Comparison of ENCODE assay signal across 43 mouse cellular contexts in the genomic region with DNA sequence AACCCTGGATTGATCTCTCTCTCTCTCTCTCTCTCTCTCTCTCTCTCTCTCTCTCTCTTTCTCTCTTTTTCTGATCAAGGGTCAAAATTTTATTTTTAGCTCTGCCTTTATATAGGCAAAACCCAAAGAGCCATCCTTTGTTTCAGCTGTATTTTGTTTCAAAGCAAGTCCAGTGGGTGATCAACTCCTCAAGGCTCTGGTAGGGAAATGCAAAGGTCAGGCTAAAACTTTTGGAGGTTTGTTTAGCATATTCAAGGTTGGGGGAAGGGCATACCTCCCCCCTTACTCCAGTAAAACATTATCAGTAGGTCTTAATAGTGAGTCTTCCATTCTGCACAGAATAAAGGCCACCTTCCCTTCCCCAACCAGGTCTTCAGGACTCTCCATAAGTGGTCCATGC. TPM values are rescaled to one million over a fixed set of nuclear protein-coding genes. Genes with fewer than 3 reads are reported as not detected.
"Had no signal": no experiment of that assay in that cellular context is flagged by ENCODE, and none has a peak within 500 bp of the region (broad histone marks: within the 10 kb centered on the region; RNA-seq: fewer than 3 reads in every experiment).

No protein-coding gene starts in this region.

- DNase-seq: gastrocnemius, postnatal 14 days; gastrocnemius, postnatal 36 days; heart, adult 11 months; heart, adult 2 months; heart, postnatal 14 days; heart, postnatal 36 days; kidney, adult 11 months; kidney, adult 2 months; kidney, adult 9 months; kidney, postnatal 14 days; kidney, postnatal 36 days; layer of hippocampus, adult 9-11 months; layer of hippocampus, postnatal 36 days; liver; liver, embryonic 13.5 days had no signal

- H3K4me2 ChIP-seq: heart, embryonic 11.5 days; heart, embryonic 13.5 days; heart, embryonic 15.5 days; hindbrain, embryonic 12.5 days; hindbrain, embryonic 14.5 days; kidney, embryonic 15.5 days; limb, embryonic 12.5 days; liver, embryonic 11.5 days; liver, embryonic 13.5 days; liver, embryonic 15.5 days had no signal

- H3K9me3 ChIP-seq: heart, embryonic 13.5 days; heart, embryonic 15.5 days; hindbrain, embryonic 10.5 days; hindbrain, embryonic 12.5 days; kidney, embryonic 15.5 days; limb, embryonic 10.5 days; limb, embryonic 12.5 days; liver, embryonic 13.5 days; liver, embryonic 15.5 days had no signal

- H3K36me3 ChIP-seq: heart, embryonic 13.5 days; heart, embryonic 15.5 days; hindbrain, embryonic 10.5 days; hindbrain, embryonic 12.5 days; kidney, embryonic 15.5 days; limb, embryonic 10.5 days; limb, embryonic 12.5 days; liver, embryonic 13.5 days; liver, embryonic 15.5 days had no signal

- H3K9ac ChIP-seq: heart, embryonic 13.5 days; heart, embryonic 15.5 days; hindbrain, embryonic 12.5 days; hindbrain, embryonic 14.5 days; kidney, embryonic 15.5 days; limb, embryonic 12.5 days; liver, embryonic 13.5 days; liver, embryonic 15.5 days had no signal

- H3K4me3 ChIP-seq: heart, adult 2 months; heart, embryonic 13.5 days; heart, embryonic 15.5 days; hindbrain, embryonic 10.5 days; hindbrain, embryonic 12.5 days; kidney, embryonic 15.5 days; limb, embryonic 10.5 days; limb, embryonic 12.5 days; liver, embryonic 13.5 days; liver, embryonic 15.5 days had no signal

- H3K4me1 ChIP-seq: heart, embryonic 13.5 days; heart, embryonic 15.5 days; hindbrain, embryonic 10.5 days; hindbrain, embryonic 12.5 days; kidney, embryonic 15.5 days; limb, embryonic 10.5 days; limb, embryonic 12.5 days; liver, embryonic 13.5 days; liver, embryonic 15.5 days had no signal

- ATAC-seq: hindbrain, embryonic 16.5 days; intestine, embryonic 16.5 days had no signal

- H3K27ac ChIP-seq: heart, adult 2 months; heart, embryonic 13.5 days; heart, embryonic 15.5 days; hindbrain, embryonic 10.5 days; hindbrain, embryonic 12.5 days; hindbrain, embryonic 14.5 days; kidney, embryonic 15.5 days; kidney, postnatal 0 days; limb, embryonic 10.5 days; limb, embryonic 12.5 days; liver, embryonic 13.5 days; liver, embryonic 15.5 days had no signal

- H3K27me3 ChIP-seq: heart, embryonic 13.5 days; heart, embryonic 15.5 days; hindbrain, embryonic 12.5 days; kidney, embryonic 15.5 days; limb, embryonic 12.5 days; liver, embryonic 13.5 days; liver, embryonic 15.5 days had no signal

RNA-seq across cellular contexts. Expression of a gene that starts 27.3 kb away (rescaled TPM):
- total RNA-seq: gastrocnemius, adult 18-20 months; gastrocnemius, adult 8-10 months; gastrocnemius, postnatal 14 days; gastrocnemius, postnatal 36 days; heart, adult 2 months; heart, postnatal 14 days; heart, postnatal 36 days; layer of hippocampus, adult 18-20 months; layer of hippocampus, postnatal 14 days; layer of hippocampus, postnatal 36 days; left cerebral cortex, postnatal 14 days had no signal
- polyA plus RNA-seq: heart, adult 2 months; heart, embryonic 11.5 days; heart, embryonic 13.5 days; heart, embryonic 15.5 days; heart, postnatal 0 days; hindbrain, embryonic 10.5 days; hindbrain, embryonic 12.5 days; hindbrain, embryonic 14.5 days; hindbrain, embryonic 16.5 days; intestine, embryonic 14.5 days; intestine, embryonic 16.5 days; kidney, embryonic 15.5 days; kidney, postnatal 0 days; large intestine, adult 2 months; limb, embryonic 10.5 days; limb, embryonic 12.5 days; liver, embryonic 11.5 days; liver, embryonic 13.5 days; liver, embryonic 15.5 days had no signal

RNA-seq across cellular contexts. Expression of a gene that starts 34.1 kb away (rescaled TPM):
- total RNA-seq: gastrocnemius, adult 18-20 months; gastrocnemius, adult 8-10 months; gastrocnemius, postnatal 14 days; gastrocnemius, postnatal 36 days; heart, adult 2 months; heart, postnatal 14 days; heart, postnatal 36 days; layer of hippocampus, adult 18-20 months; layer of hippocampus, adult 8-10 months; layer of hippocampus, postnatal 14 days; layer of hippocampus, postnatal 36 days; left cerebral cortex, adult 18-20 months; left cerebral cortex, adult 8-10 months; left cerebral cortex, postnatal 14 days; left cerebral cortex, postnatal 36 days had no signal
- polyA plus RNA-seq: gonadal fat pad, adult 2 months; heart, adult 2 months; heart, embryonic 11.5 days; heart, embryonic 13.5 days; heart, embryonic 15.5 days; heart, postnatal 0 days; hindbrain, embryonic 10.5 days; hindbrain, embryonic 12.5 days; hindbrain, embryonic 14.5 days; hindbrain, embryonic 16.5 days; intestine, embryonic 14.5 days; intestine, embryonic 16.5 days; kidney, adult 2 months; kidney, embryonic 15.5 days; kidney, postnatal 0 days; large intestine, adult 2 months; limb, embryonic 10.5 days; limb, embryonic 12.5 days; limb, embryonic 14.5 days; liver, embryonic 11.5 days; liver, embryonic 13.5 days; liver, embryonic 15.5 days had no signal

RNA-seq across cellular contexts. Expression of a gene that starts 42.3 kb away (rescaled TPM):
- total RNA-seq: gastrocnemius, adult 18-20 months; gastrocnemius, adult 8-10 months; gastrocnemius, postnatal 14 days; gastrocnemius, postnatal 36 days; heart, adult 2 months; heart, postnatal 14 days; heart, postnatal 36 days; layer of hippocampus, adult 18-20 months; layer of hippocampus, adult 8-10 months; layer of hippocampus, postnatal 14 days; layer of hippocampus, postnatal 36 days; left cerebral cortex, adult 18-20 months; left cerebral cortex, adult 8-10 months; left cerebral cortex, postnatal 14 days; left cerebral cortex, postnatal 36 days had no signal
- polyA plus RNA-seq: gonadal fat pad, adult 2 months; heart, adult 2 months; heart, embryonic 11.5 days; heart, embryonic 13.5 days; heart, embryonic 15.5 days; heart, postnatal 0 days; hindbrain, embryonic 10.5 days; hindbrain, embryonic 12.5 days; hindbrain, embryonic 14.5 days; hindbrain, embryonic 16.5 days; intestine, embryonic 14.5 days; intestine, embryonic 16.5 days; kidney, adult 2 months; kidney, embryonic 15.5 days; kidney, postnatal 0 days; large intestine, adult 2 months; limb, embryonic 10.5 days; limb, embryonic 12.5 days; limb, embryonic 14.5 days; liver, embryonic 11.5 days; liver, embryonic 13.5 days; liver, embryonic 15.5 days had no signal

RNA-seq across cellular contexts. Expression of a gene that starts 42.9 kb away (rescaled TPM):
- total RNA-seq: gastrocnemius, adult 18-20 months; gastrocnemius, adult 8-10 months; gastrocnemius, postnatal 14 days; gastrocnemius, postnatal 36 days; heart, adult 2 months; heart, postnatal 14 days; heart, postnatal 36 days; layer of hippocampus, adult 18-20 months; layer of hippocampus, postnatal 14 days; layer of hippocampus, postnatal 36 days; left cerebral cortex, adult 18-20 months; left cerebral cortex, postnatal 14 days had no signal
- polyA plus RNA-seq: gonadal fat pad, adult 2 months; heart, adult 2 months; heart, embryonic 11.5 days; heart, embryonic 13.5 days; heart, embryonic 15.5 days; heart, postnatal 0 days; hindbrain, embryonic 10.5 days; hindbrain, embryonic 12.5 days; hindbrain, embryonic 14.5 days; hindbrain, embryonic 16.5 days; intestine, embryonic 14.5 days; intestine, embryonic 16.5 days; kidney, adult 2 months; kidney, embryonic 15.5 days; kidney, postnatal 0 days; large intestine, adult 2 months; limb, embryonic 10.5 days; limb, embryonic 12.5 days; limb, embryonic 14.5 days; liver, embryonic 11.5 days; liver, embryonic 13.5 days; liver, embryonic 15.5 days had no signal

RNA-seq across cellular contexts. Expression of a gene that starts 51.8 kb away (rescaled TPM):
- total RNA-seq: gastrocnemius, adult 18-20 months; gastrocnemius, adult 8-10 months; gastrocnemius, postnatal 14 days; gastrocnemius, postnatal 36 days; heart, adult 2 months; heart, postnatal 36 days; layer of hippocampus, adult 18-20 months; layer of hippocampus, adult 8-10 months; layer of hippocampus, postnatal 14 days; layer of hippocampus, postnatal 36 days; left cerebral cortex, adult 18-20 months; left cerebral cortex, adult 8-10 months; left cerebral cortex, postnatal 14 days; left cerebral cortex, postnatal 36 days had no signal
- polyA plus RNA-seq: gonadal fat pad, adult 2 months; heart, embryonic 11.5 days; heart, embryonic 13.5 days; heart, embryonic 15.5 days; heart, postnatal 0 days; hindbrain, embryonic 10.5 days; hindbrain, embryonic 12.5 days; hindbrain, embryonic 14.5 days; hindbrain, embryonic 16.5 days; intestine, embryonic 14.5 days; intestine, embryonic 16.5 days; kidney, embryonic 15.5 days; kidney, postnatal 0 days; limb, embryonic 10.5 days; limb, embryonic 12.5 days; liver, embryonic 11.5 days; liver, embryonic 13.5 days; liver, embryonic 15.5 days had no signal
